Mouse (Mus musculus): Measurements from ENCODE around the gene Hspa5.

- TF ChIP-seq POLR2A (IDR thresholded peaks at IDR 0.05; ENCODE audit: insufficient read depth, low read depth, low read length) (no peak), CTCF (IDR thresholded peaks at IDR 0.05) (no peak), EP300 (IDR thresholded peaks at IDR 0.05; ENCODE audit: insufficient read depth, low read depth, low read length) (no peak)
Measured at GRCm38 (mm10) chr2:34739684-34740391, 31.9 kb upstream of the Hspa5 start.
